Mouse (Mus musculus) heart, embryonic 15.5 days (tissue): Measurements from ENCODE around the gene Abcf3. TPM values are rescaled to one million over a fixed set of nuclear protein-coding genes. Genes with fewer than 3 reads are reported as not detected.

Source experiments
- ATAC-seq: fragments of 200-750 bp; cut with Nextera tagmentation; replicated peaks from 2 replicates; pipeline ENCODE4 v1.8.0; 2017; ENCODE audit warnings: low read depth, moderate TSS enrichment; ENCODE audit not compliant: insufficient number of reproducible peaks, insufficient read depth, low FRiP score
- H3K27ac ChIP-seq: fragments of 300-500 bp; sonication (generic); 2 replicates; pipeline ENCODE4 v1.5.1; 2015; ENCODE audit warnings: mild to moderate bottlenecking, inconsistent platforms
- H3K27me3 ChIP-seq: fragments of 300-500 bp; sonication (generic); 2 replicates; pipeline ENCODE4 v1.6.1; 2015; ENCODE audit warnings: inconsistent platforms
- H3K36me3 ChIP-seq: fragments of 300-500 bp; sonication (generic); 2 replicates; pipeline ENCODE4 v1.6.1; 2015; ENCODE audit warnings: mild to moderate bottlenecking, inconsistent platforms
- H3K4me1 ChIP-seq: fragments of 300-500 bp; sonication (generic); replicated peaks from 2 replicates; pipeline ENCODE4 v1.6.1; 2015; ENCODE audit warnings: inconsistent platforms
- H3K4me2 ChIP-seq: fragments of 300-500 bp; sonication (generic); 2 replicates; pipeline ENCODE4 v1.6.1; 2015; ENCODE audit warnings: inconsistent platforms, mild to moderate bottlenecking, moderate library complexity
- H3K4me3 ChIP-seq: fragments of 300-500 bp; sonication (generic); 2 replicates; pipeline ENCODE4 v1.5.1; 2015; ENCODE audit warnings: mild to moderate bottlenecking, inconsistent platforms
- H3K9ac ChIP-seq: fragments of 300-500 bp; sonication (generic); 2 replicates; pipeline ENCODE4 v1.6.1; 2015; ENCODE audit warnings: mild to moderate bottlenecking, inconsistent platforms
- H3K9me3 ChIP-seq: fragments of 300-500 bp; sonication (generic); replicated peaks from 2 replicates; pipeline ENCODE4 v1.6.1; 2016; ENCODE audit warnings: inconsistent platforms
- WGBS: fragments of 180-500 bp; shearing (Covaris S2); methylation state at CpG from one replicate; pipeline ENCODE4 v1.1.7; 2015; ENCODE audit warnings: mixed read lengths; 5-methylcytosine and 5-hydroxymethylcytosine counted together
- polyA plus RNA-seq: library from polyadenylated mRNA; unstranded; fragments of >200 nt; fragmentation: Nextera tagmentation; extraction: Ambion mirVana; gene quantifications from 2 replicates; pipeline ENCODE4 v1.2.1, GENCODE M21; 2015

The Abcf3 gene
- polyA plus RNA-seq, 1 experiment from 2014 or later, result 47.1 TPM

- Histone ChIP-seq H3K27me3 (no peaks in the 10 kb centered on the region), H3K9ac (peak overlapping the region; percentile 60), H3K4me3 (peak overlapping the region; percentile 83), H3K9me3 (no peaks in the 10 kb centered on the region), H3K4me2 (peak overlapping the region; percentile 63), H3K36me3 (peaks cover 55% of the 10 kb centered on the region), H3K4me1 (peaks cover 21% of the 10 kb centered on the region), H3K27ac (peak overlapping the region; percentile 66)
- ATAC-seq, result no peak
- 48% methylated on average over 5 of the region's 5 CpGs for WGBS
Measured at GRCm38 (mm10) chr16:20547423-20547822, 954 bp upstream of the Abcf3 start.

- H3K27me3 ChIP-seq, result no peaks in the 10 kb centered on the region
- peak overlapping the region; percentile 83 for H3K4me3 ChIP-seq
- peak overlapping the region; percentile 71 for H3K4me2 ChIP-seq
- H3K27ac ChIP-seq, result no peak overlapping the region
- peaks cover 21% of the 10 kb centered on the region for H3K4me1 ChIP-seq
- WGBS, result 42% methylated on average over 9 of the region's 9 CpGs
- peaks cover 56% of the 10 kb centered on the region for H3K36me3 ChIP-seq
- ATAC-seq, result no peak
- H3K9me3 ChIP-seq, result no peaks in the 10 kb centered on the region
- peak overlapping the region; percentile 83 for H3K9ac ChIP-seq
Measured at GRCm38 (mm10) chr16:20549161-20549560, 784 bp downstream of the Abcf3 start.

GRCm38 (mm10) chr16:20551691-20552090 is 3.3 kb downstream of the Abcf3 start:
- no peak for ATAC-seq
- WGBS, result 92% methylated on average over 5 of the region's 5 CpGs
- Histone ChIP-seq H3K9me3 (no peaks in the 10 kb centered on the region), H3K4me2 (no peak overlapping the region), H3K36me3 (peaks cover 53% of the 10 kb centered on the region), H3K4me1 (peaks cover 21% of the 10 kb centered on the region), H3K27me3 (no peaks in the 10 kb centered on the region), H3K9ac (no peak overlapping the region), H3K27ac (no peak overlapping the region), H3K4me3 (no peak overlapping the region)

DNA sequence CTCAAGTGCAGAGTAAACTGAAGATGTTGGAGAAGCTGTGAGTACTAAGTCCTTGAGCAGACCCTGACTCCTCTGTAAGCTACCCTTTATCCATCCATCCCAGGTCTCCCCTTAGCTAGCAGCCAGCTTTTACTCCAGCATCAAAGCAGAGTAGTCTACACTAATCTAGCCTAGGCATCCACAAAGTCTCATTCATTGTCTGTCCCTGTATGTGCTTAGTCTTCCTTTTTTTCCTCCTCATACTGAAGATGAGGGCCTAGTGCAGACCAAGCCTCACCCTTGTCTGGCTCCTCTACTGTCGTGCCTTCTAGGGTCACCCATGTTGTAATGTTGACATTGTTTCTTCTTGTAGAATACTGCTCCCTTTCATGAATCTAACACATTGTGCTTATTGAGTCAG is 4.2 kb downstream of the Abcf3 start:
- Histone ChIP-seq H3K4me2 (no peak overlapping the region), H3K27me3 (no peaks in the 10 kb centered on the region), H3K27ac (no peak overlapping the region), H3K9ac (no peak overlapping the region), H3K9me3 (no peaks in the 10 kb centered on the region), H3K4me3 (no peak overlapping the region), H3K4me1 (peaks cover 14% of the 10 kb centered on the region), H3K36me3 (peaks cover 57% of the 10 kb centered on the region)
- WGBS, result 89% methylated on average over 1 of the region's 1 CpGs
- ATAC-seq, result no peak

- H3K4me1 ChIP-seq, result no peaks in the 10 kb centered on the region
- 85% methylated on average over 6 of the region's 6 CpGs for WGBS
- ATAC-seq, result no peak
- no peak overlapping the region for H3K4me2 ChIP-seq
- H3K9me3 ChIP-seq, result no peaks in the 10 kb centered on the region
- H3K9ac ChIP-seq, result no peak overlapping the region
- H3K36me3 ChIP-seq, result peaks cover 76% of the 10 kb centered on the region
- no peak overlapping the region for H3K27ac ChIP-seq
- H3K27me3 ChIP-seq, result no peaks in the 10 kb centered on the region
- H3K4me3 ChIP-seq, result no peak overlapping the region
Measured at GRCm38 (mm10) chr16:20555000-20555399, 6.6 kb downstream of the Abcf3 start.

DNA sequence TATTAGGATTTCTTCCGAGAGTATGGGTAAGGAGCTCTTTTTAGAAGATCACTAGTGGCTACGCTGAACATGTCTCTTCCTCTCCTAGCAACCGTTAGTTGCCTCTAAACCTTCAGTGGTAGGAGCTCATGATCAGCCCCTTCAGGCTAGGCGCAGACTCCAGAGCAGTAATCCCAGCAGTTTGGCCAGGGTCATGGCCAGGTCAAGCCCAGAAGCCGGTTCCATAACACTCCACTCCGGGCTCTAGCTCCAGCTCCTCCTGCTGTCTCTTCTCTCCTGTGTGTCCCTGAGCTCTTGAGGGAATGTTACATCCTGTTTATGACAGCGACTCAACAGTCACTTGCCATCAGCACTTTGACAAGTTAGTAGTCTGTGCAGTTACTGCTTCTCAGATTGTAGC is 9.0 kb downstream of the Abcf3 start:
- Histone ChIP-seq H3K9ac (no peak overlapping the region), H3K4me1 (no peaks in the 10 kb centered on the region), H3K4me3 (no peak overlapping the region), H3K36me3 (peaks cover 78% of the 10 kb centered on the region), H3K4me2 (no peak overlapping the region), H3K27me3 (no peaks in the 10 kb centered on the region), H3K27ac (no peak overlapping the region), H3K9me3 (no peaks in the 10 kb centered on the region)
- no peak for ATAC-seq
- 70% methylated on average over 7 of the region's 7 CpGs for WGBS

GRCm38 (mm10) chr16:20565075-20565474 is 16.7 kb downstream of the Abcf3 start:
- Histone ChIP-seq H3K27me3 (no peaks in the 10 kb centered on the region), H3K36me3 (peaks cover 22% of the 10 kb centered on the region), H3K4me3 (no peak overlapping the region), H3K4me1 (no peaks in the 10 kb centered on the region), H3K4me2 (no peak overlapping the region), H3K27ac (no peak overlapping the region), H3K9ac (no peak overlapping the region), H3K9me3 (no peaks in the 10 kb centered on the region)
- no peak for ATAC-seq
- WGBS, result 65% methylated on average over 1 of the region's 1 CpGs

DNA sequence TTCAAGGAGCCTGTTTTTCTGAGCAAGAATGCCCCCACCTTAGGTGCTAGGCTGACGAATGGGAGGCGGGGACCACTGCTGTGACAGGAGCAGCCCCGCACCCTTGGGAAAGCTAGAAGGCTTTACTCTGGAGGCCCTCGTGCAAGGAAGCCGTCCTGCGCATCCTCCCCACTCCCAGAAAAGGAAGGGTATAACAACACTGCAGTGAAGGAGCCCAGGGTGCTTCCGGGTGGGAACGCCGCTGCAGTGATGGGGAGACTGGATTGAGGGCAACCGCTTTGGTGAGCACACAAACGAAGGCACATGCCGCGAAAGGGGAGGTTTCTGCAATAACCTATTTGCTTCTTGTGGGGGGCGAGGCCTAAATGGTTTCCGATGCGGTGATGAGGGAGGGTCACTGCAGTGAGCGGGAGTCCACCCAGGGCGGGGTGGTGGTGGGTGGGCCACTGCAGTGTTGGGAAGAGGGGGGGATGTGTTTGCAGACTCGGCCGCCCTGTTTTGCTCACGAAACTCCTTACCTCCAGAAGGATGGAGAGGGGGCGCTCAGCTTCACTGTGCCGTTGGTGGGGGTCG is 41.1 kb downstream of the Abcf3 start, which contains the start of gene Vwa5b2:
Vwa5b2 (plus strand) TSS at position 106 of the 573 bp plus-strand sequence.
- H3K9me3 ChIP-seq, result no peaks in the 10 kb centered on the region
- WGBS, result 1% methylated on average over 24 of the region's 24 CpGs
- peaks cover 67% of the 10 kb centered on the region for H3K27me3 ChIP-seq
- no peak within 1 kb of the TSS for H3K27ac ChIP-seq
- peak within 1 kb of the TSS; percentile 10; the same call in 1 of the 2 replicates for H3K9ac ChIP-seq
- H3K4me1 ChIP-seq, result peaks cover 22% of the 10 kb centered on the region
- peak within 1 kb of the TSS; percentile 78 for H3K4me2 ChIP-seq
- H3K4me3 ChIP-seq, result peak within 1 kb of the TSS; percentile 46
- no peaks in the 10 kb centered on the region for H3K36me3 ChIP-seq
- no peak for ATAC-seq

GRCm38 (mm10) chr16:20589939-20590679 is 41.7 kb downstream of the Abcf3 start:
- Histone ChIP-seq H3K4me1 (peaks cover 22% of the 10 kb centered on the region), H3K27ac (no peak overlapping the region), H3K4me2 (peak overlapping the region; percentile 78), H3K36me3 (no peaks in the 10 kb centered on the region), H3K9me3 (no peaks in the 10 kb centered on the region), H3K27me3 (peaks cover 71% of the 10 kb centered on the region), H3K9ac (0 out of 2 replicates have a peak overlapping the region, but pooled peaks have one; percentile 10), H3K4me3 (peak overlapping the region; percentile 46)
- peak; percentile 69; the same call in 1 of the 2 replicates for ATAC-seq
- under 1% methylated on average over 38 of the region's 39 CpGs for WGBS

DNA sequence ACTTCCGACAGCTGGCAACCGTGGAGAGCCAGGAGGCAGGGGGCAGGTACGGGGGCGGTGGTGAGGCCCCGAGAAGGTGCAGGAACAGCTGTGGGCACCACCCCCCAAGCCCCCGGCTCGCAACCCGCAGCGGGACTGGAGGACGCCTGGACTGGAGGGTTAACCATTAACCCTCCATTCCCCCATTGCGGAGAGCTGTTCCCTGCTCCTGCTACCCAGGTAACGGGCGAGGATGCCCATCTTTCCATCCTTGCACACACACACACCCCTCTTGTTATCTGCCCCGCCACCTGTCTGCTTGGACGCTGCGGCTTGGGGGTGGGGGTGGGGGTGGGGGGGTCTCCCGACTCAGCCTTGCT is 42.3 kb downstream of the Abcf3 start:
- no peak for ATAC-seq
- peaks cover 22% of the 10 kb centered on the region for H3K4me1 ChIP-seq

DNA sequence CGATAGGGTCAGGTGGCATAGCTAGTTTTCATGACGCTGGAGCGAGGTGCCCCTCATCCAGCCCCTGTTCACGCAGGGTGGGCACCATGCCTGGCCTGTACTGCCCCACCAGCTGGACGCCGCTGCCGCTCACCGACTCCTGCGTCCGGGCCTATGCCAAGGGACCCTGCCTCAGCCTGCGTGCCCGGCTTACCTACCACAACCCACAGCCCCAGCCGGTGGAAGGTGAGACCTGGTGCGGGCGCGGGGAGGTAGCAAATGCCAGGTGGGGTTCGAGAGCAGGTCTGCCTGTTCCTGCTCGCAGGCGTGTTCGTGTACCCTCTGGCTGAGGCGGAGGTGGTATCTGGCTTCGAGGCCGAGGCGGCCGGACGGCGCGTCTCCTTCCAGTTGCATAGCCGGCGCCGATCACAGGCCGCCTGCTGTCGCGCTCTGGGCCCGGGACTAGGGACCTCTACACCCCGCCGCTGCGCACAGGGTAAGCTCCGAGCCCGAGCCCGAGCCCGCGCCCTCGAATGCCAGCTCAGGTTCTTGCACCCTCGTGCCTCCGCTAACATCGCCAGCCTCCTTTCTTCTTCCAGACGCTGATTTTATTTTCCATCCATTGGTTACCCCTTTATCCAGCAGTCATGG is 42.8 kb downstream of the Abcf3 start:
- H3K9ac ChIP-seq, result no peak overlapping the region

More for the DNA sequence above, 42.3 kb downstream of the Abcf3 start:
- H3K27ac ChIP-seq, result no peak overlapping the region
- H3K9ac ChIP-seq, result 0 out of 2 replicates have a peak overlapping the region, but pooled peaks have one; percentile 10
- WGBS, result 4% methylated on average over 17 of the region's 17 CpGs
- no peaks in the 10 kb centered on the region for H3K9me3 ChIP-seq
- H3K27me3 ChIP-seq, result peaks cover 71% of the 10 kb centered on the region
- H3K4me2 ChIP-seq, result peak overlapping the region; percentile 78
- peak overlapping the region; percentile 46 for H3K4me3 ChIP-seq
- H3K36me3 ChIP-seq, result no peaks in the 10 kb centered on the region

More for the DNA sequence above, 42.8 kb downstream of the Abcf3 start:
- Histone ChIP-seq H3K4me3 (peak overlapping the region; percentile 46), H3K9me3 (no peaks in the 10 kb centered on the region), H3K27me3 (peaks cover 71% of the 10 kb centered on the region), H3K27ac (no peak overlapping the region), H3K36me3 (no peaks in the 10 kb centered on the region), H3K4me2 (peak overlapping the region; percentile 45), H3K4me1 (peaks cover 22% of the 10 kb centered on the region)
- 5% methylated on average over 48 of the region's 48 CpGs for WGBS
- ATAC-seq, result no peak
